Mouse (Mus musculus) cerebellum, postnatal 10 days (tissue): ENCODE measurements around the gene Arsa.
"Not testable (repeated sequence)": the region's sequence is repeated elsewhere in the genome, so short reads cannot be mapped to it uniquely, and the experiment has no call there.

Source experiments
- DNase-seq, 2 experiments: peaks; one replicate each; pipeline ENCODE4 v3.0.0; 2021; ENCODE audit warnings: mixed read lengths in 2 of 2

The Arsa gene

DNA sequence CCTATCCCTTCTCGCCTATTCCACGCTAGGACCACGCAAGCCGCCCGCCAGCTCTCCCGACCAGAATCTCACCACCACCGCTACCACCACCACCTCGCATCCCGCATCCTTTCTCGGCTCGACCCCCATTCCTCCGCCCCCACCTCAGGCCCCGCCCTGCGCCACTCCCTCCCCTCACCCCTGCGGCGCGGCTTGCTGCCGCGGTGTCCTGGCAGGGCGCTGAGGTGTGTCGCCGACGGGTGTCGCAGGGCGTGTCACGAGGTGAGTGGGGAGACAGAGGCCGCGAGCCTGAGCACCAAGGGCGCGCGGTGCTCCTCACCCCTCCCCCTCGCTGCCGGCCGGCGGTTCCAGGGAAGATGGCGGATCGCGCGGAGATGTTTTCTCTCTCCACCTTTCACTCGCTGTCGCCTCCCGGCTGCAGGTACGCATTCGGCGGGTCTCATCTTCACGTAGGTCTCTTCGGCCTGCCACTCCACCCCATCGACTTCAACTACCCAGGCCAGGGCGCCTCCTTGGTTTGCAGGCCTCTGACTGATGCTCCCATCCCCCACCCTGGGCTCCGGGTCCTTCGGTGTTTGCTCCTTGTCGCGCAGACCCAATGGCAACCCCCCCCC is 23.3 kb downstream of the Arsa start, which contains the start of gene Mapk8ip2:
TSS of gene Mapk8ip2 (plus strand) at position 49 of the 614 bp plus-strand sequence.
- peak; percentile 86 to 92 for DNase-seq

DNA sequence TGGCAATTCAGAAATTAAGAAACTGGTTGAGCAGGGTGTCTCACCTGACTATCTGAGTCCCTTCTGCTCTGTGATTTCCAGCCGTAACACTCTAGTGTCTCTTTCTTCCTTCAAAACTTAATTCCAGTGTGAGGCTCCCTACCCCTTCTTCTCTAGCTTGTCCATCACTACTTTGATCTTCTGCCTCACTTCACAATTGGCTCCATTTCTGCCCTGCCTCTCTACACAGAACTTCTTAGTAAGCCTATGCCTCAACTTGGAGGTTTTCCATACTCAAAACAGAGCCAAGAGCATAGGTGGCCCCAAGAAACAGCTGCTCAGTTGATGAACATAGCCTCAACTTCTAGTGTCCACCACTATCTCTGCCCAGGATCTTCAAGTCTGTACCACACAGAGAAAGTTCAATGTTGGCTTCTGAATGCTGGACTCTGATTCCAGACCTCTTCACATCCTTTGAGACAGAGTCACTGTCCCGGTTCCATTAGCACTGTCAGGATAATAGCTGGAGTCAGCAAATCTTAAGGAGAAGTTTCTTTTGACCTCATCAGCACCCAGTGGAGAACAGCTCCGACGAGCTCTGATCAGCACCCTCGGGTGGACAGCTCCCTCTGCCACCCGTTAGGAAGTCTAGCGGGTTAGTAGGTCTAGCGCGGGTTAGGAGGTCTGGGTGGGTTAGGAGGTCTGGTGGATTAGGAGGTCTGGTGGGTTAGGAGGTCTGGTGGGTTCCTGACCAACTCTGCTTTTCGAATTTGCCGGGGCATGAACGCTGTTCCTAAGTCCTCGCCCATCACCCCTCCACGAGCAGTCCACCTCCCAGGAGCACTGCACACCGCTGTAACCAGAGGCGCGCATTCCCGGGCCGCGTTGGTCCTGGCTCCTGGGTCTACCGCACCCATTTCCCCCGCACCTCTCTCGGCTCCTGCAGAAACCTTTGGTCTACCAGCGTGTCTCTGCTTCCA is 24.0 kb downstream of the Arsa start:
- peak; percentile 17 to 28 for DNase-seq

DNA sequence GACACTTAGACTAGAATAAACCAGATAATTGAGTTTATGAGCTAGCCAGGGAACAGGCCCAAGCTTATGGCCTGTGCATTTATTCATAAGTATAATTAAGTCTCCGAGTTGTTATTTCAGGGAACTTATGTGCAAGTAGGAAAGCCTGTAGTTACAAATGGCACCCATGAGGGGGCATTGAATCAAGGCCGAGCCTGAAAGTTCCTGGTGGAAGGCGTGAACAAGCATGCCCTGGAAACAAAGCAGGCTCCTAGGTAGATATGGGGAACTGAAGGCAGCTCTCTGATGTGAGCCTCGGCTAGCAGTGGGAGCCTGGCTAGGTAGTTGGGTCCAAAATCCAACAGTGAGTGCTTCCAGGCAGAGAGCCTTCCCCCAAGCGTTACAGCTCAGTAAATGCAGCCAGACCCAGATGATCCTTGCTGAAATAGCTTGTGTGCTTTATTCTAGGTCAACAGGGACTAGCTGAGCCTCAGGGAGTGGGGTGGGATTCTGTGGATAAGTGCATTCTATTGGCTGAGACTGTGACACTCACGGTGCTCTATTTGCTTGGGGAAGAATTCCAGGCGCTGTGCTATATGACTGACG is 34.6 kb downstream of the Arsa start:
- peak in 1 of 2 experiments; percentile 56 for DNase-seq

DNA sequence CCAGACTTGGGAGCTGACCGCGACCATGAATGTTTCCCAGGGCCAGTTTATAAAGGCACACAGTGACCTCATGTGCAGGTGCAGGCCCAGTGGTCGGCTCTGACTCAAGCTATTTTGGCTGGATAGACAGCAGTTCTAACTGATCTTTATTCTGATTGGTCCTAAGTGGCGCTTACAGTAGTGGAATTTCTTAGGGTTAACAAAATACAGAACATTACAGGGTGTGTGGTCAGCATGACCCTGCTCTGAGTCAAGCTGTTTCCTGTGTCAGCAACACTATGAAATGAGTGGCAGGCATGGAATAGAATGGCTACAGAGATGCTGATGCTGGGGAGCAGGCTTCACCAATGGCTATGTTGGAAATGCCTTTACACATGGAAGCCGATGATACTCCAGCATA is 41.3 kb downstream of the Arsa start:
- DNase-seq: no peak

DNA sequence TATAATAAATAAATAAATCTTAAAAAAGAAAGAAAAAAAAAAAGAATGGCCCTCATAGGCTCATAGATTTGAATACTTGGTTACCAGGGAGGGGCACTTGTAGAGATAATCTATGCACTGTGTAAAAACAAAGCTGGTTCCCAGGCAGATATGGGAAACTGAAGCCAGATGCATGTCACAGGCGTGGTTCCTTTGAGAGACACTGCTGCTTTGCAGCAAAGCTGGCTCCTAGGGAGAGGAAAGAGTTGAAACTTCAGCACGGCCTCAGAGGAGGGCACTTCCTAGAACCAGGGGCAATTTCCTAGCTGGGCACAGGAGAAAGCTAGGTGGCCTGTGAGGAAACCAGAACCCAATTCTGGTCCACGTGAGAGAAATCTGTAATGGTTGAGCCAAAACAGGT is 43.1 kb downstream of the Arsa start:
- no peak for DNase-seq

DNA sequence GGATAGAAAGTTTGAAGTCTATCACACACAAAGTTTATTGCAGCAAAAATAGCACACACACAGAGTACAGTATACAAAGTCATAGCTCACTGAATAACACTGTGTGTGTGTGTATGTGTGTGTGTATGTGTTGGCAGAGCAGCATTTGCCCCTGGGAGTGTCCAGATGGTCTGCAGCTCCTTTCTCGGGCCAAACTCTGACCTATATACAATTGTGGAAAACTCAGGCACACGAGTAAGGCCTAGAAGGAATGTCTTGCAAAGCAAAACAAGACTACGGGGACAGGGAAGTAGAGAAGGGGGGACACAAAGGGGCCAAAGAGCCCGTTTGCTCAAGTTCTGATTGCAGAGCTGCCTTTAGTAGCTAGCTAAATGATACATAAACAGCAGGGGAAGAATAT is 44.3 kb downstream of the Arsa start:
- DNase-seq: peak; percentile 68 to 69

DNA sequence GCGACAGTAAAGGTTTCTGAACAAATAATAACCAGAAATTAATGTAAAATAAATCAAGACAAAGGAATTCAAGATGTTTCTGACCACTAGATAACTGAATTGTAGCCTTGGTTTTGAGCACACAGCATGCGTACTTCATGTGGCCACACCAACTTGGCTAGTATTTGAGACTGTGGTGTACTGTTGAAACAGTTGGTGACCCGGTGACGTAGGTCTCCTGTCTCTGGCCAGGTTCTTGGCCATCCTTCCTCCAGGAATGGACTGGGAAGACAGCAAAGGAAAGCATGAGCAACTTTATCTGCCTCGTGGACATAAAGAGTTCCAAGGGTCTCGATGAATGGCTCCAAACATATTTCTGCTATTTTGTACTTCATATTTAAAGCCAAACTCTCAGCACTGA is 45.4 kb downstream of the Arsa start:
- no peak for DNase-seq

DNA sequence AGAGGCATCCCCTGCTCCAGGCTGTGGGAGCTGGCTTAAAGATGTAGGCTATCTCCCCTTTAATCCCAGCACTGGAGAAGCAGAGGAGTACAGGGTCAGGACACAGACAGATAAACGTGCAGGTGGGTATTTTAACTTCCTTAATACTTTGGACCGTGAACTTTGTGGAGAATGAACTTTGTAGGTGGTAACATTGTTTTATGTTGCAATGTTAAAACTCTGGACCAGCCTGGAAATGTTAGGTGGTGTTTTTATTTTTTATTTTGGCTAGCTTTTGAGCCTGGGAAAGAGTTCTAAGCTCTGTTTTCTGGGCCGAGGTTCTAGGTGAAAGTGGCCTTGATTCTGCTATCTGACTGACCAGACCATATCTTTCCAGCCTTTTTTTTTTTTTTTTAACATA is 46.0 kb downstream of the Arsa start:
- DNase-seq: no peak

DNA sequence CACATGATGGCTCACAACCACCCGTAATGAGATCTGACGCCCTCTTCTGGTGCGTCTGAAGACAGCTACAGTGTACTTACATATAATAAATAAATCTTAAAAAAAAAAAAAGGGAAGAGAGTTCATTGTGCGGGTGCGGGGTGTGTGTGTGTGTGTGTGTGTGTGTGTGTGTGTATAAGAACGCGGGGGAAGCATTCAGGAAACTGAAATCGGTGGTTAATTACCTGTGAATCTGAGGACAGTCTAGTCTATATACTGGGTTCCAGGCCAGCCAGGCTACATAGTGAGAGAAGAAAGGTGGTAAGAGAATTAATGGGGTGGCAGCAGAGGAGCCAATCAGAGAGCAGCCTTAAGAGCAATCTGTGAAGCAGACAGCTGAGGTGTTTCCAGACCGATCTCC is 46.5 kb downstream of the Arsa start:
- DNase-seq: not testable (repeated sequence)

DNA sequence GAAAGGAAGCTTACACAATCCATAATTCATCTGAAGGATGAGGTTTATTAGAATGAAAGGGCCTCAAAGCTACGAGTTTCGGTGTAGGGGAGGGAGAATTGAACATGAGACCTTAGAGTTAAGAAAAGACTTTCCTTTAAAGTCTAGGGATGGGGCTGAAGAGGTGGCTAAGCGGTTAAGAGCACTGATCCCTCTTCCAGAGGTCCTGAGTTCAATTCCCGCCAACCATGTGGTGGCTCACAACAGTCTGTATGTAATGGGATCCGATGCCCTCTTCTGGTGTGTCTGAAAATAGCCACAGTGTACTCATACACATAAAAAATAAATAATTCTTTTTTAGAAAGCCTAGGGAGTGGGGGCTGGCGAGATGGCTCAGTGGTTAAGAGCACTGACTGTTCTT is 46.9 kb downstream of the Arsa start:
- DNase-seq: peak; percentile 49 to 61

DNA sequence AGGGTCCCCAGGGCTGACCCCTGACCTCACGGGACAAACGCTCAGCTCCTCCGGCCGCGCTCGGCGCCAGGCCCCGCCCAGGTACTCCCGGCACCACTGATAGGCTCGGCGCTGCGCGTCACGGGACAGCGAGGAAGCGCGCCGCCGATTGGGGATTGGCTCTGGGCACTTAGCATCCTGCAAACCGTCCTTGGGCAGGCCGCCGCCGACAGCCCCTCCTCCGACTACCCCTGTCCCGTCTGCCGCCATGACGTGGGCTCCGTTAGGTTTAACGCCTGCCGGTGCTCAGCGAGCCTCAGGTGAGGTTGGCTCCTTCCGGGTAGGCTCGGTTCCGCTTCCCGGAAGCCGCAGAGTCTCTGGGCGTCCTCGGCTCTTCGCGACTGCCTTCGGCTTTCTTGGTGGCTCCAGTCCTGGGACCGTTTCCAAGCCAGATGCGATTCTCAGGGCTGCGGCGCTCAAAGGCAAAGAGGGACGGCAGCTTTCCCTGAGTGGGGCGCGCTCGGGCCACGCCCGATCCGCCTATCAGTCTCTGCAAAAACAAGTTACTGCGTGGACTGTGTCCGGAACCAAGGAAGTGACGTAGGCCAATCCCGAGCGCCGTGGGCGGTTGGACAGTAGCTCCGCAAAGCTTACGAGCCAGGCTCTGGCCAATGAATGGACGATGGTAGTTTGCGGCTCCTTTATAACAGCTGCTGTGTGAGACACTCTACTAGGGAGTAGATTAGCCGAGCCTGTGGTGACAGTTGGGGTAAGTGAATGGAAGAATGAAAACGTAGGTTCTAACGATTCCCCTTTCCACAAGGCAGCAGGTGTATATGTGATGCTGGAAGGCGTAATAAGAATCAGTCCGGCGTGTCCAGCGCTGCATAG is 47.6 kb downstream of the Arsa start, which contains the start of the genes C730034F03Rik, Gm44502 and Chkb:
TSS of gene C730034F03Rik (plus strand) at position 238 of the 870 bp plus-strand sequence.
TSS of gene Gm44502 (minus strand) at position 345 of the 870 bp plus-strand sequence.
TSS of gene Chkb (minus strand) at position 557 of the 870 bp plus-strand sequence.
- DNase-seq: peak; percentile 95 to 96

DNA sequence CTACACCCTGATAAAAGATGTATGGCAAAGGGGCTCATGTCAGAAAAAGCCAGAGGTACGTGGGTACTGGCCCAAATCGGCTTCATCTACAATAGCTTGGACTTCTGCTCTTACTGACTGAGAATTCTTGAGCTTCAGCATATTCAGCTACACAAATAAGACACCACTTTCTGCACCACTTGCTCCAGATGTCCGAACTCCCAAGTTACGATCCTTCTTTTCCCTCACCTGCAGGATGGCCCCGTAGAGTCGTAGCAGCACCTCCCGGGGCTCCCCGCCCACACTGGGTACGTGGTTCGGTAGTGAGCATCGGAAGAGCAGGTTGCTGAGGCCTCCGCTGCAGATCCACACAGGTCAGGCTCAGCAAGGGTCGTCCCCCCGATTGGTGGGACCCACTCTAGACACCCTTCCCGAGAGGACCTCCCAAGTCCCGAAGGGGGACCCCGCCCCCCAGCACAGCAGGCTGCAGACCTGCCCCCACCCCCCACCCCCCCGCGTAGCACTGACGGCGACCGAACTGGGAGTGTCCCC is 48.3 kb downstream of the Arsa start:
- DNase-seq: no peak

DNA sequence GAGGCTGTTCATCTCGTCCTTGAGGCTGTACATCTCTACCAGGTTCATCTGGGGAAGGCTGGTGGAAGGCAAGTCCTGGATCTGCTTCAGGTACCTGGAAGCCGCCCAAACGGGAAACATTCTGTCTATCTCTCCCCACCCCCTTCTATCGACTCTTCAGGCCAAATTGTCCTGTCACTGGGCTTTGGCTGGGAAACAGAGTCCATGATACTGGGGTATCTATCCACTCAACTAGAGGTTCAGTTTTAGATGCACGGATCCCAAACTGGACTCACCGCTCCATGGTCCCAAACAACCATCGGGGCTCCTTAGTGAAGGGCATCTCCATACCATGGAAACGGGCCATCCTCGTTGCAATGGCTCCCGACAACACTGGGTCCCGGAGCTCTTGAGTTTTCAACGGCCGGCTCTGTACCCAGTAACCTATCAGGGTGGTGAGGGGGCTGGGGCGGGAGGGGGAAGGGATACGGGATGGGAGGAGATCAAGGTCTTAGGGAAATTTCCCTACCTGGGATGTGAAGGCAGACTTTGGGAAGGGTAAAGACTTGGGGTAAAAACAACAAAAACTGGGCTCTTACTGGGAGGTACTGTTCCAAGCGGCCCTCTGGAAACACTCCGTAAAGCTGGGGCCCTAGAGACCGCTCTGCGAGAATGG is 49.0 kb downstream of the Arsa start:
- peak in 1 of 2 experiments; percentile 37 for DNase-seq

DNA sequence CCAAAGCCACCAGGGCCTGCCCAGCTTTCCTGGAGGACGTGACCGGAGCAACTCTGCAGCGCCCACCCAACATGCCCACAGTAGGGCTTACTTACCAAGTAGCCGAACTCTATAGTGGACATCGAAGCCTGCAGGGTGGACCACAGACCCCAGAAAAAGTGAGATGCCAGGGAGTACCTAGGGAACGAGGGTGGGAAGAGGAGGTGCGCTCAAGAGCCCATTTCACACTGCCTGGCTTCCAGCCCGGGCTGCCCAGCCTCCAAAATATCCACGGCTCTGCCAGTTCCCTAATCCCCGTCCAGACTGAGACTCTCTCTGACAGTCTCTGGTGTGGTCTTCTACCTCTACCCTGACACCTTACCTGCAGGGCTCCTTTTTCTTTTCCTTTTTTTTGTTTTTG is 50.5 kb downstream of the Arsa start:
- no peak for DNase-seq

DNA sequence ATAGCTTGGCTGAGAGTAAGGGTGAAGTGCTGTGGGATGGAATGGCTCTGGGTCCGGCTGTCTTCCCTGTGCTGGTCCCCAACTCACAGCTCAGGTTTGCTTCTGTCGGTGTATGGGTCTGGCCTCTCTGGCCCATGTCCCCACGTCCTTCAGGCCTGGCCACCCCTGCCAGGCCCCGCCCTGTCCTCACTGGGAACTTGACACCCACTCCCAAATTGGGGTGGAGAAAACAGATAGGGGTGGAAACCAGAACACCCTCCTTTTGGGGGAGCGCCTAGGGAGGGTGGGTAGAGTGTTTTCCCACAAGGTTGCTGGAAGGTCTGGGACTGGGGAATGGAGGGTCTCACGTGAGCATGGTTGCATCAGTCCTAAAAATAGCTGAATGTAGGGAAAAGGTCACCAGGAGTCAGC is 51.5 kb downstream of the Arsa start, which contains the start of gene Cpt1b:
TSS of gene Cpt1b (minus strand) at position 153 of the 411 bp plus-strand sequence.
- DNase-seq: no peak

DNA sequence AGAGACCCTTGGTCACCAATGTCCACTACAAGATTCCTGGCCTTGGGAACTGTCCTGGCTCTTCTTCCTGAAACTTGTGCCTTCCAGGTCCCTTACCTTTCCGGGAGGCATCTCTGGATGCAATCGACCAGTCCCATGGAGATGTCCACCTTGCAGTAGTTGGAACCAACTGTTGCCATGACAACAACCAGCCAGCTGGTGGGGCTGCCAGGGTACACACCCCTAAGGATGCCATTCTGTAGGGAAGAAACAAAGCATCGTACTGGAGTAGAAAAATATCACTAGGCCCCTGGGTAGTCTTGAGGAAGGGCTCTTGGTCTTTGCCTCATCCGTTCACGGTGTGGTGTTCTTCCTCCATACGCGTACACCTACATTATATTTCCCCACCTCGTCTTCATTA is 52.6 kb downstream of the Arsa start:
- no peak for DNase-seq
